Mouse (Mus musculus) cortical plate, adult 2 months (tissue): ENCODE measurements around the gene Pum3.

Experiments used
- CTCF ChIP-seq: fragments of 200-500 bp; IDR thresholded peaks from 2 replicates; pipeline ENCODE4 v1.5.1; 2011; ENCODE audit warnings: mild to moderate bottlenecking, control low read depth, low read length; ENCODE audit not compliant: insufficient read depth; ENCODE audit errors: extremely low read depth
- POLR2A ChIP-seq: fragments of 200-500 bp; IDR thresholded peaks from 2 replicates; pipeline ENCODE4 v1.6.1; 2011; ENCODE audit warnings: mild to moderate bottlenecking, low read length, control low read depth; ENCODE audit not compliant: insufficient read depth; ENCODE audit errors: extremely low read depth

DNA sequence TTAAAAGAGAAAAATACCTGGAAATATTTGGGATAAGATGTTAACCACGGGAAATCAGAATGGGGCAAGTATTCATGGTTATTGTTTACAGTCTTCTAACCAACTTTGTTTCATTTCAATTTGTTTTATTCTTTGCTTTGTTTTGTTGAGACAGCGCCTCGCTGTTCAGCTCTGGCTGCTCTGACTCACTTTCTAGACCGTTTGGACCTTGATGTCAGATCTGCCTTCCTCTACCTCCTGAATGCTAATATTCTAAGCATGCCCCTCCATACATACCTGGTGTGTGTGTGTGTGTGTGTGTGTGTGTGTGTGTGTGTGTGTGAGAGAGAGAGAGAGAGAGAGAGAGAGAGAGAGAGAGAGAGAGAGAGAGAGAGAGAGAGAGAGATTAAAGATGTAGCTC lies 65.7 kb downstream of the Pum3 start:
- no peak for TF ChIP-seq CTCF
- no peak for TF ChIP-seq POLR2A
